Mouse (Mus musculus) neural tube, embryonic 14.5 days (tissue): ENCODE results near the gene Pitpnc1. TPM values are rescaled to one million over a fixed set of nuclear protein-coding genes. Genes with fewer than 3 reads are reported as not detected.

Experiments used
- ATAC-seq: fragments of 200-750 bp; cut with Nextera tagmentation; 2 replicates; pipeline ENCODE4 v1.8.0; 2017; ENCODE audit warnings: low read depth, mild to moderate bottlenecking, moderate TSS enrichment, moderate library complexity
- H3K27ac ChIP-seq: fragments of 300-500 bp; sonication (generic); 2 replicates; pipeline ENCODE4 v1.5.1; 2014; ENCODE audit warnings: low read depth, mild to moderate bottlenecking, control low read depth, low read length, moderate library complexity, mixed read lengths
- H3K27me3 ChIP-seq: fragments of 300-500 bp; sonication (generic); 2 replicates; pipeline ENCODE4 v1.6.1; 2014; ENCODE audit warnings: low read length; ENCODE audit not compliant: control insufficient read depth, insufficient read depth
- H3K36me3 ChIP-seq: fragments of 300-500 bp; sonication (generic); 2 replicates; pipeline ENCODE4 v1.6.1; 2014; ENCODE audit warnings: low read length, mixed read lengths; ENCODE audit not compliant: control insufficient read depth, insufficient read depth
- H3K4me1 ChIP-seq: fragments of 300-500 bp; sonication (generic); 2 replicates; pipeline ENCODE4 v1.6.1; 2014; ENCODE audit warnings: low read length; ENCODE audit not compliant: control insufficient read depth, insufficient read depth
- H3K4me2 ChIP-seq: fragments of 300-500 bp; sonication (generic); 2 replicates; pipeline ENCODE4 v1.6.1; 2014; ENCODE audit warnings: mild to moderate bottlenecking, low read depth, low read length, control low read depth
- H3K4me3 ChIP-seq: fragments of 300-500 bp; sonication (generic); 2 replicates; pipeline ENCODE4 v1.5.1; 2014; ENCODE audit warnings: low read depth, low read length, control low read depth, mixed read lengths
- H3K9ac ChIP-seq: fragments of 300-500 bp; sonication (generic); replicated peaks from 2 replicates; pipeline ENCODE4 v1.6.1; 2014; ENCODE audit warnings: low read depth, mild to moderate bottlenecking, control low read depth, low read length, mixed read lengths
- H3K9me3 ChIP-seq: fragments of 300-500 bp; sonication (generic); 2 replicates; pipeline ENCODE4 v1.6.1; 2016; ENCODE audit warnings: low read length; ENCODE audit not compliant: control insufficient read depth
- WGBS: fragments of 180-500 bp; shearing (Covaris S2); extraction: QIAGEN DNeasy Blood & Tissue Kit; methylation state at CpG from one replicate; pipeline ENCODE4 v1.1.7; 2014; 5-methylcytosine and 5-hydroxymethylcytosine counted together
- polyA plus RNA-seq: library from polyadenylated mRNA; unstranded; fragments of >200 nt; fragmentation: Nextera tagmentation; extraction: Ambion mirVana; gene quantifications from 2 replicates; pipeline ENCODE4 v1.2.1, GENCODE M21; 2014

Gene Pitpnc1
- polyA plus RNA-seq, 1 experiment from 2014 or later, result 45.2 TPM

DNA sequence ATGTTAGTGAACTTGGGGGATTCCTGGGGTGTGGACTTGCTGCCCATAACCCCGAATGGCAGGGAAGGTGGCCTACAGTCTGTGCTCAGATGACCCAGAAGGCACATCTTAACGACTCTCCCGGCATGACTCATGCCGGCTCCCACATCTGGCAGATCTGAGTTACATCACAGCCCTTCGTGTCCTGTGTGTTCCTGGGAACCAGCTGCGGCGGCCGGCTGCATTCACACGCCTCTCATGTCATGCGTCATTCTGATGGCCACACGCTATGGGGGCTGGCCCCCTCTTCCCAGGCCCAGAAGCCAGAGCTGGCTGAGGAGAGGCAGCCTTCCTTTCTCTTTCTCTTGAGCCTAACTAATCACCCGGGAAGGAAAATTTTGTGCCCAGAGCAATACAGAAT is 94.2 kb downstream of the Pitpnc1 start:
- WGBS, result 43% methylated on average over 12 of the region's 12 CpGs
- Histone ChIP-seq H3K4me1 (peaks cover 4% of the 10 kb centered on the region; the same call in 1 of the 2 replicates), H3K27ac (0 out of 2 replicates have a peak overlapping the region, but pooled peaks have one; percentile 8), H3K9me3 (no peaks in the 10 kb centered on the region), H3K4me2 (no peak overlapping the region), H3K36me3 (no peaks in the 10 kb centered on the region), H3K4me3 (no peak overlapping the region), H3K9ac (no peak overlapping the region), H3K27me3 (no peaks in the 10 kb centered on the region)
- no peak; the same call in 1 of the 2 replicates for ATAC-seq

GRCm38 (mm10) chr11:107375816-107376215 is 94.7 kb downstream of the Pitpnc1 start:
- Histone ChIP-seq H3K9ac (no peak overlapping the region), H3K4me3 (no peak overlapping the region), H3K9me3 (no peaks in the 10 kb centered on the region), H3K4me1 (peaks cover 4% of the 10 kb centered on the region; the same call in 1 of the 2 replicates), H3K27me3 (no peaks in the 10 kb centered on the region), H3K36me3 (no peaks in the 10 kb centered on the region), H3K4me2 (no peak overlapping the region), H3K27ac (no peak overlapping the region)
- ATAC-seq, result no peak
- WGBS, result 85% methylated on average over 11 of the region's 11 CpGs

DNA sequence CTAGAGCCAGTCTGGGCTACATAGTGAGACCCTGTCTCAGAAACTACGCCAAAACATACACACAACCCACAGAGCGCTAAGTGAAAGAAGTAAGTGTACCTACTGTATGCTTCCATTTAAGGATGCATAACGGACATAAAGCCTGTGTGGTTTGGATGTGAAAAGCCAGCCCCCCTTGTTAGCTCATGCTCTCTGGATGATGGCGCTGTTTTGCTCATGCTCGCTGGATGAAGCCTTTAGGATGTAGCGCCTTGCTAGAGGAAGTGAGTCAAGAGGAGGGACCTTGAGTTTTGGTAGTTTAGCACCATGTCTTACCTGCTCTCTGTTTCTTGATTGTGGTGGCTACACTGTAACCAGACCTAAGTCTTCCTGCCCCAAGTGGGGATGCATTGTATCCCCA is 96.9 kb downstream of the Pitpnc1 start:
- Histone ChIP-seq H3K4me3 (no peak overlapping the region), H3K27ac (no peak overlapping the region), H3K4me2 (no peak overlapping the region), H3K9ac (no peak overlapping the region), H3K27me3 (no peaks in the 10 kb centered on the region), H3K9me3 (no peaks in the 10 kb centered on the region), H3K4me1 (peaks cover 4% of the 10 kb centered on the region; the same call in 1 of the 2 replicates), H3K36me3 (no peaks in the 10 kb centered on the region)
- no peak for ATAC-seq
- WGBS, result 95% methylated on average over 6 of the region's 6 CpGs

DNA sequence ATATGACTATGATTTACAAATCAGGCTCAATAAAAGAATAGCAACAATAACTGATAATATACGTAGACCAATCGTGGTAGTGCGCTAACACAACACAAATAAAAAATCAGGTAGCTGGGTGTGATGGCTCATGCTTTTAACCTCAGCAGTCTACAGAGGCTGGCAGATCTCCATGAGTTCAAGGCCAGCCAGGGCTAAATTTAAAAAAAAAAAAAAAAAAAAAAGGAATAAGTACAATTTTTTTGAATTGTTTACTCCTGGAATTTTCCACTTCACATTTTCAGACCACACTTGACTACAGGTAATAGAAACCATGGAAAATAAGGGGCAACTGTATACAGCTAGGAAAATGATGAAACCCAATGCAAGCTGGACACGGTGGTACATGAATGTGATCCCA is 97.3 kb downstream of the Pitpnc1 start:
- H3K27ac ChIP-seq, result peak overlapping the region; percentile 13; the same call in 1 of the 2 replicates
- no peaks in the 10 kb centered on the region for H3K36me3 ChIP-seq
- WGBS, result 90% methylated on average over 4 of the region's 4 CpGs

GRCm38 (mm10) chr11:107372688-107373087 is 97.8 kb downstream of the Pitpnc1 start:
- Histone ChIP-seq H3K27me3 (no peaks in the 10 kb centered on the region), H3K9ac (no peak overlapping the region), H3K4me2 (no peak overlapping the region), H3K27ac (peak overlapping the region; percentile 13; the same call in 1 of the 2 replicates), H3K36me3 (no peaks in the 10 kb centered on the region), H3K9me3 (no peaks in the 10 kb centered on the region), H3K4me3 (no peak overlapping the region), H3K4me1 (peaks cover 4% of the 10 kb centered on the region; the same call in 1 of the 2 replicates)
- ATAC-seq, result no peak
- 43% methylated on average over 7 of the region's 7 CpGs for WGBS

More for the DNA sequence above, 97.3 kb downstream of the Pitpnc1 start:
- no peaks in the 10 kb centered on the region for H3K27me3 ChIP-seq
- no peak overlapping the region for H3K9ac ChIP-seq
- H3K9me3 ChIP-seq, result no peaks in the 10 kb centered on the region
- no peak overlapping the region for H3K4me3 ChIP-seq
- H3K4me1 ChIP-seq, result peaks cover 4% of the 10 kb centered on the region; the same call in 1 of the 2 replicates
- no peak overlapping the region for H3K4me2 ChIP-seq
- ATAC-seq, result no peak

DNA sequence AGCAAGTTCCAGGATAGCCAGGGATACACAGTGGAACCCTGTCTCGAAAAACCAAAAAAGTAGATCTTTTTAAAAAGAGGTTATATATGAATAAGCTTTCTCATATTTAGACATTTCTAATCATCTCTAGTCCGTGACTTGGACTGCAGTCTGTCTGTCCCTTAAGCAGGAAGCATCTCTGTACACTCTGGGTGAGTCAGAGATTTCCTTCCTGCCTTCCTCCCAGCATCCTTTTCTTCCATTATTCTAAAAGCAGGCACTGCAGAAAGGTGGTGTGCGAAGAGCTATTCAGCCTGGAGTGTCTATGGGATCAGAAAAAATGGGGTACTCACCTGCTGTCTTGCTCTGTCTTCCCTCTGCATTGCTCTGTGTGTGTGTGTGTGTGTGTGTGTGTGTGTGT is 100.0 kb downstream of the Pitpnc1 start:
- no peaks in the 10 kb centered on the region for H3K9me3 ChIP-seq
- no peak overlapping the region for H3K4me2 ChIP-seq
- no peak overlapping the region for H3K27ac ChIP-seq
- no peak for ATAC-seq
- H3K36me3 ChIP-seq, result no peaks in the 10 kb centered on the region
- no peak overlapping the region for H3K9ac ChIP-seq
- 97% methylated on average over 3 of the region's 3 CpGs for WGBS
- no peaks in the 10 kb centered on the region for H3K27me3 ChIP-seq
- H3K4me1 ChIP-seq, result no peaks in the 10 kb centered on the region
- no peak overlapping the region for H3K4me3 ChIP-seq

GRCm38 (mm10) chr11:107369661-107370060 is 100.8 kb downstream of the Pitpnc1 start:
- no peaks in the 10 kb centered on the region for H3K36me3 ChIP-seq
- H3K4me2 ChIP-seq, result no peak overlapping the region
- H3K27ac ChIP-seq, result no peak overlapping the region
- ATAC-seq, result no peak
- H3K4me1 ChIP-seq, result no peaks in the 10 kb centered on the region
- no peak overlapping the region for H3K9ac ChIP-seq
- H3K27me3 ChIP-seq, result no peaks in the 10 kb centered on the region
- no peaks in the 10 kb centered on the region for H3K9me3 ChIP-seq
- H3K4me3 ChIP-seq, result no peak overlapping the region
- 96% methylated on average over 6 of the region's 6 CpGs for WGBS

- Histone ChIP-seq H3K27ac (no peak overlapping the region), H3K27me3 (no peaks in the 10 kb centered on the region), H3K36me3 (no peaks in the 10 kb centered on the region), H3K4me1 (no peaks in the 10 kb centered on the region), H3K9ac (no peak overlapping the region), H3K4me3 (no peak overlapping the region), H3K4me2 (no peak overlapping the region), H3K9me3 (no peaks in the 10 kb centered on the region)
- 80% methylated on average over 13 of the region's 13 CpGs for WGBS
- ATAC-seq, result no peak
These were observed 104.4 kb downstream of the Pitpnc1 start for GRCm38 (mm10) chr11:107365938-107366712.

DNA sequence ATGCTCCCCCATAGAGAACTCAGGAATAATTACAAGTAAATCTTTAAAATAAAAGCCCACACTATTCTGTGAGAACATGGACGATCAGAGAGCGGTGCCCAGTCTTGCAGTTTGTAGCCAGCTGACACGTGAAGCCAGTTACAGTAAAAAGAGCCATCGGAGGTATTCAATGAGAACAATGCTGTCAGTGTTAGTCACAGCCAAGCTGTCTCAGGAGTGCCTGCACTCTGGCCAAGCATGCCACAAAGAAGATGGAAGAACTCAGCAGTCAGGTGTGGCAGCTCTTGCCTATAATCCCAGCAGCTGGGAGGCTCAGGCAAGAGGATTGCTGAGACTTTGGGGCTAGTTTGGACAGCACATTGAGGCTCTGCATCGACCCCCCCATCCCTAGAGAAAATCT is 111.8 kb downstream of the Pitpnc1 start:
- no peaks in the 10 kb centered on the region for H3K9me3 ChIP-seq
- no peaks in the 10 kb centered on the region for H3K27me3 ChIP-seq
- no peak for ATAC-seq
- WGBS, result 58% methylated on average over 5 of the region's 5 CpGs
- H3K36me3 ChIP-seq, result no peaks in the 10 kb centered on the region
- H3K27ac ChIP-seq, result no peak overlapping the region
- no peak overlapping the region for H3K4me3 ChIP-seq
- H3K9ac ChIP-seq, result no peak overlapping the region
- no peak overlapping the region for H3K4me2 ChIP-seq
- H3K4me1 ChIP-seq, result 0 out of 2 replicates have a peak, but pooled peaks cover 3% of the 10 kb centered on the region
